Mouse (Mus musculus) heart, embryonic 16.5 days (tissue): Measurements from ENCODE around the gene Pim1. TPM values are rescaled to one million over a fixed set of nuclear protein-coding genes. Genes with fewer than 3 reads are reported as not detected.
A peak's percentile ranks its signal among the peaks of the same experiment; 100 is the strongest.

ENCODE experiments used
- ATAC-seq: fragments of 200-750 bp; cut with Nextera tagmentation; replicated peaks from 2 replicates; pipeline ENCODE4 v1.8.0; 2017; ENCODE audit warnings: moderate number of reproducible peaks; ENCODE audit not compliant: insufficient read depth, low FRiP score; ENCODE audit errors: extremely low read depth
- H3K27ac ChIP-seq: fragments of 300-500 bp; sonication (generic); 2 replicates; pipeline ENCODE4 v1.5.1; 2014; ENCODE audit warnings: mild to moderate bottlenecking, low read length, control low read depth, moderate library complexity
- H3K27me3 ChIP-seq: fragments of 300-500 bp; sonication (generic); 2 replicates; pipeline ENCODE4 v1.6.1; 2014; ENCODE audit warnings: low read length, mixed read lengths; ENCODE audit not compliant: control insufficient read depth, insufficient read depth
- H3K36me3 ChIP-seq: fragments of 300-500 bp; sonication (generic); 2 replicates; pipeline ENCODE4 v1.6.1; 2014; ENCODE audit not compliant: control insufficient read depth, insufficient read depth
- H3K4me1 ChIP-seq: fragments of 300-500 bp; sonication (generic); 2 replicates; pipeline ENCODE4 v1.6.1; 2014; ENCODE audit warnings: low read length, mixed read lengths; ENCODE audit not compliant: control insufficient read depth, insufficient read depth
- H3K4me2 ChIP-seq: fragments of 300-500 bp; sonication (generic); 2 replicates; pipeline ENCODE4 v1.6.1; 2014; ENCODE audit warnings: low read depth, mild to moderate bottlenecking, control low read depth, low read length
- H3K4me3 ChIP-seq: fragments of 300-500 bp; sonication (generic); 2 replicates; pipeline ENCODE4 v1.5.1; 2014; ENCODE audit warnings: mild to moderate bottlenecking, control low read depth, low read length
- H3K9ac ChIP-seq: fragments of 300-500 bp; sonication (generic); 2 replicates; pipeline ENCODE4 v1.6.1; 2014; ENCODE audit warnings: low read length, control low read depth
- H3K9me3 ChIP-seq: fragments of 300-500 bp; sonication (generic); replicated peaks from 2 replicates; pipeline ENCODE4 v1.6.1; 2016; ENCODE audit warnings: low read length; ENCODE audit not compliant: control insufficient read depth
- WGBS: fragments of 180-500 bp; shearing (Covaris S2); extraction: QIAGEN DNeasy Blood & Tissue Kit; methylation state at CpG from one replicate; pipeline ENCODE4 v1.1.7; 2014; 5-methylcytosine and 5-hydroxymethylcytosine counted together
- polyA plus RNA-seq: library from polyadenylated mRNA; unstranded; fragments of >200 nt; fragmentation: Nextera tagmentation; extraction: Ambion mirVana; gene quantifications from 2 replicates; pipeline ENCODE4 v1.2.1, GENCODE M21; 2015

Gene Pim1
- polyA plus RNA-seq, 1 experiment from 2014 or later, result 15.7 TPM

DNA sequence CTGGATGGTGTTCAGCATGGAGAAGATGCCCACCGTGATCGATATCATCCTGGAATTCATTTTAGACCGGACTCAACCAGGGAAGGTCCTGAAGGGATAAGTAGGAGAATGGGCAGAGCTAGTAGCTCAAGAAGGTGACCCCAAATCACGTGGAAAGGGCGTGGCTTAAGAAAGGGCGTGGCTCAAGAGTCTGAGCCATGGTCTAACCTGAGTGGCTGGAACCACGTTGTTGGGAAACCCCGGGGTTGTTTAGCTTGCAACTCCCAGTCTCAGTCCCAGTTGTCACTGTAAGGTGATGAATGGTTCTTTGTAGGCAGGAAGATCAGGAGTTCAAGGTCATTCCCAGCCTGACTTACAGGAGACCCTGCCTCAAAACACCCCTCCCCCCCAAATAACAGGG, 29.2 kb downstream of the Pim1 start:
- no peaks in the 10 kb centered on the region for H3K4me1 ChIP-seq
- 72% methylated on average over 8 of the region's 8 CpGs for WGBS
- H3K9ac ChIP-seq, result no peak overlapping the region
- H3K9me3 ChIP-seq, result no peaks in the 10 kb centered on the region
- no peak overlapping the region for H3K4me2 ChIP-seq
- no peak overlapping the region for H3K27ac ChIP-seq
- H3K27me3 ChIP-seq, result no peaks in the 10 kb centered on the region
- no peaks in the 10 kb centered on the region for H3K36me3 ChIP-seq
- ATAC-seq, result no peak
- H3K4me3 ChIP-seq, result no peak overlapping the region

- no peaks in the 10 kb centered on the region for H3K4me1 ChIP-seq
- H3K9me3 ChIP-seq, result peaks cover 7% of the 10 kb centered on the region
- WGBS, result 81% methylated on average over 2 of the region's 2 CpGs
- no peak for ATAC-seq
- no peak overlapping the region for H3K9ac ChIP-seq
- no peaks in the 10 kb centered on the region for H3K36me3 ChIP-seq
- H3K27me3 ChIP-seq, result no peaks in the 10 kb centered on the region
- H3K27ac ChIP-seq, result no peak overlapping the region
- no peak overlapping the region for H3K4me3 ChIP-seq
- no peak overlapping the region for H3K4me2 ChIP-seq
Observed at GRCm38 (mm10) chr17:29525613-29526012, 35.1 kb downstream of the Pim1 start.

- no peaks in the 10 kb centered on the region for H3K36me3 ChIP-seq
- H3K4me1 ChIP-seq, result peaks cover 5% of the 10 kb centered on the region
- no peak overlapping the region for H3K4me2 ChIP-seq
- 75% methylated on average over 8 of the region's 8 CpGs for WGBS
- no peaks in the 10 kb centered on the region for H3K27me3 ChIP-seq
- no peak overlapping the region for H3K9ac ChIP-seq
- no peak overlapping the region for H3K4me3 ChIP-seq
- no peak overlapping the region for H3K27ac ChIP-seq
- ATAC-seq, result no peak
- H3K9me3 ChIP-seq, result peaks cover 7% of the 10 kb centered on the region
Observed at GRCm38 (mm10) chr17:29528568-29529187, 38.1 kb downstream of the Pim1 start.

- no peaks in the 10 kb centered on the region for H3K36me3 ChIP-seq
- H3K4me3 ChIP-seq, result no peak overlapping the region
- H3K9ac ChIP-seq, result no peak overlapping the region
- H3K4me1 ChIP-seq, result peaks cover 5% of the 10 kb centered on the region
- no peaks in the 10 kb centered on the region for H3K27me3 ChIP-seq
- no peak overlapping the region for H3K4me2 ChIP-seq
- no peak for ATAC-seq
- 66% methylated on average over 6 of the region's 6 CpGs for WGBS
- peaks cover 7% of the 10 kb centered on the region for H3K9me3 ChIP-seq
- H3K27ac ChIP-seq, result no peak overlapping the region
Observed at GRCm38 (mm10) chr17:29530508-29530907, 40.0 kb downstream of the Pim1 start.

DNA sequence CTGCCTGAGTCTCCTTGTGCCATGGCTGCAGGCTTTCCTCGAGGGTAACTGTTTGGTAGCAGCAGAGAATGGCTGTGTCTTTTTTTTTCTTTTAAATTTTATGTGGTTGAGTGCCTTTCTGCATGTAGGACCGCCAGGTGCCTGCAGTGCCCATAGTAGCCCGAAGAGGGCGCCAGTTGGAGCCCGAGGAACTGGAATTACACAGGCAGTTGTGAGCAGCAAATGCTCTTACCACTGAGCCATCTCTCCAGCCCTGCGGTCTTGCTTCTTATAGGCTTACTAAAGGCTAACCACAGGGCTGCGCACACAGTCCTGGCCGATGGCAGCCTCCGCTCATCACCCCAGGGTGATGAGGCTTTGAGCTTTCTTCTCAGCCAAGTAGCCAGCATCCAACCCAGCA, 40.7 kb downstream of the Pim1 start:
- peaks cover 5% of the 10 kb centered on the region for H3K4me1 ChIP-seq
- no peak overlapping the region for H3K4me3 ChIP-seq
- no peaks in the 10 kb centered on the region for H3K36me3 ChIP-seq
- WGBS, result 75% methylated on average over 9 of the region's 9 CpGs
- no peaks in the 10 kb centered on the region for H3K9me3 ChIP-seq
- H3K27me3 ChIP-seq, result no peaks in the 10 kb centered on the region
- H3K4me2 ChIP-seq, result no peak overlapping the region
- H3K9ac ChIP-seq, result no peak overlapping the region
- no peak for ATAC-seq
- H3K27ac ChIP-seq, result no peak overlapping the region; the same call in 1 of the 2 replicates

DNA sequence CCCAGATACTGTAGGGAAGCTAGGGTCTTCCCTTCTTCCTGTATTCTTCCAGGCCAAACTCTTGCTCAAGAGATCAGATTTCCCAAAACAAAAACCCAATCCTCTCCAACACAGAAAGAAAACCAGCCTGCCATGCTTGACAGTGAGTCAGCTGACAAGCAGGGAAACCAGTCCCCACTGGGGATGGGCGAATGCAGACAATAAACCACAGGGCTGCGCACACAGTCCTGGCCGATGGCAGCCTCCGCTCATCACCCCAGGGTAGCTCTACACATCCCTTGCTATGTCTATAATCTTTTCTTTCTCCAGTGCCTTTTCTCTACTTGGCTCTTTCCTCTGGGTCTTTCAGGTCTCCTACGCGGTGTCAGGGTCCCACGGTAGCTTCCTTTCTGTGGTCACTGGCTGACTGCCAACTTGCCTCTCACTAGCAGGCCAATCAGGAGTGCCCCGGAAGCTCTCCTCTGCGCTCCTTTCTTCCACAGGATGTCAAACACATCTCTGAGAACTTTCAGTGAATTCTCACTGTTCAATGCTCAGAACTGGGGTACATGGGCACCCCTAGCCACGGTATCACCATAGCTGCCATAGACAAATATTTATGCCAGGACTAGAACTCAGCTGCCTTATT, 41.3 kb downstream of the Pim1 start:
- H3K4me2 ChIP-seq, result no peak overlapping the region
- H3K27me3 ChIP-seq, result no peaks in the 10 kb centered on the region
- peaks cover 5% of the 10 kb centered on the region for H3K4me1 ChIP-seq
- no peak overlapping the region for H3K9ac ChIP-seq
- WGBS, result 53% methylated on average over 10 of the region's 10 CpGs
- no peak overlapping the region; the same call in 1 of the 2 replicates for H3K27ac ChIP-seq
- H3K4me3 ChIP-seq, result no peak overlapping the region
- 0 out of 2 replicates have a peak, but pooled peaks have one; percentile 49 for ATAC-seq
- no peaks in the 10 kb centered on the region for H3K9me3 ChIP-seq
- no peaks in the 10 kb centered on the region for H3K36me3 ChIP-seq

- no peak overlapping the region for H3K4me3 ChIP-seq
- no peaks in the 10 kb centered on the region for H3K36me3 ChIP-seq
- peaks cover 5% of the 10 kb centered on the region for H3K4me1 ChIP-seq
- WGBS, result 82% methylated on average over 11 of the region's 11 CpGs
- no peaks in the 10 kb centered on the region for H3K9me3 ChIP-seq
- H3K9ac ChIP-seq, result no peak overlapping the region
- no peak for ATAC-seq
- H3K27me3 ChIP-seq, result no peaks in the 10 kb centered on the region
- H3K27ac ChIP-seq, result no peak overlapping the region
- no peak overlapping the region for H3K4me2 ChIP-seq
Observed at GRCm38 (mm10) chr17:29533866-29534265, 43.3 kb downstream of the Pim1 start.

DNA sequence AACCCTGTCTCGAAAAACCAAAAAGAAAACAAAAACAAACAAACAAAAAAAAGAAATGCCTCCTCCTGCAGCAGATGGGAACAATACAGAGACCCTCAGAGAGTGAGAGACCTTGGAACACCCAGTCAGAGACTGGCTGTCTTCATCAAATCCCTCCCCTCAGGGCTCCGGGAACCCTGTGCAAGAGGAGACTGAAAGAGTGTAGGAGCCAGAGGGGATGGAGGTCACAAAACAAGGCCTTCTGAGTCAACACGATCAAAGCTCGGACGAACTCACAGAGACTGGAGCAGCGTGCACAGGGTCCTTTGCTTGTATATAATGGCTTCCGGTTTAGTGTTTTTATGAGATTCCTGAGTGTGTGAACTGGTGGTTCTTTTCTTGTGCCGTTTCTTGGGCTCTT, 49.9 kb downstream of the Pim1 start:
- H3K36me3 ChIP-seq, result no peaks in the 10 kb centered on the region
- H3K27me3 ChIP-seq, result no peaks in the 10 kb centered on the region
- no peaks in the 10 kb centered on the region for H3K4me1 ChIP-seq
- no peak overlapping the region for H3K4me2 ChIP-seq
- no peak overlapping the region for H3K27ac ChIP-seq
- WGBS, result 87% methylated on average over 8 of the region's 8 CpGs
- H3K9me3 ChIP-seq, result no peaks in the 10 kb centered on the region
- no peak overlapping the region for H3K9ac ChIP-seq
- H3K4me3 ChIP-seq, result no peak overlapping the region
- ATAC-seq, result no peak

DNA sequence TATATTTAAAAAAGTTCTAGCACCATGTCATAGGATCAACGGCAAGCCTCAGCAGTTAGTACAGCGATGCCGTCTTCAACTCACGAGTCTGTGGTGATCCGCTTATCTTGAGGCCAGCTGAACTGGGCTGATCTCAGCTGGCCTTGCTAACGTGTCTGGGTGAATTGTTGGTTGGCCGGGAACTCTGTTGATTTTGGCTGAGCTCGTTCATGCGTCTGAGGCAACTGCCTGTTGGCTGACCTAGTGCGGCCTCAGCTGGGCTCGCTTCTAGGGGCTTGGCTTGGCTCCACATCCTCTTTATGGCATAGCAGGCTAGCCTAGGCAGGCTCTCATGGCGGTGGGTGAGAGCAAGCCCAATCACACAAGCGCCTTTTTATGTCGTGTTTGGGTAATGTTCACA, 50.9 kb downstream of the Pim1 start:
- Histone ChIP-seq H3K4me3 (no peak overlapping the region), H3K27me3 (no peaks in the 10 kb centered on the region), H3K4me2 (no peak overlapping the region), H3K27ac (no peak overlapping the region), H3K9ac (no peak overlapping the region), H3K4me1 (no peaks in the 10 kb centered on the region), H3K9me3 (no peaks in the 10 kb centered on the region), H3K36me3 (no peaks in the 10 kb centered on the region)
- 48% methylated on average over 14 of the region's 14 CpGs for WGBS
- ATAC-seq, result peak; percentile 82
